Mouse (Mus musculus) 3T3-L1 (cell line): ENCODE measurements around the gene Trpm8.

Experiments
- DNase-seq: peaks from one replicate; pipeline ENCODE4 v3.0.0-alpha.2; 2015; ENCODE audit warnings: low read depth, low spot score

The Trpm8 gene

DNA sequence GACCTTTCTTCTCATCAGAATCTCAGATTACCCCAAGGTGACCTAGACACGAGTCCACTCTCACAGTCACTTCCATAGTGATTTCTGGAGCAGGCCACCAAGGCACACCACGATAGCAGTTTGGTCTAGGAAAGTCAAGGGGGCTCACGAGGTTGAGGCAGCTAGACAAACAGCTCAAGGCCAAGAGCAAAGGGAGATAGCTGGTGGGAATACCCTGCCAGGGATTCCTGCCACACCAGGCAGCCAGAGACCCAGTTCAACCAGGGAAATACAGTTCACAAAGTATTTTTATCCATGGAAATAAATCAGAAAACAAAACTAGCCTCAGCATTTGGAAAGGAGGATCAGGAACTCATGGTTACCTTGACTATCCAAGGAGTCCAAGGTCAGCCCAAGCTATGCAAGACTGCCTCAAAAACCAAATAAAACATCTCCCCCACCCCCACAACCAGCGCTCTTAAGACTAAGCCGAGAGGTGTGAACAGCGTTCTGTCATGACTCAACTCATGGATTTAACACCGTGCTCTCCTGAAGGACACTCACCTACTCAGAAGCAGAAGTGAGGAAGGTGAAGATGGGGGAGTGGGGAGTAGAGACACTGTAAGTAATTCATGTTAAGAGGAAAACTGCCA is 13.1 kb upstream of the Trpm8 start:
- no peak for DNase-seq

DNA sequence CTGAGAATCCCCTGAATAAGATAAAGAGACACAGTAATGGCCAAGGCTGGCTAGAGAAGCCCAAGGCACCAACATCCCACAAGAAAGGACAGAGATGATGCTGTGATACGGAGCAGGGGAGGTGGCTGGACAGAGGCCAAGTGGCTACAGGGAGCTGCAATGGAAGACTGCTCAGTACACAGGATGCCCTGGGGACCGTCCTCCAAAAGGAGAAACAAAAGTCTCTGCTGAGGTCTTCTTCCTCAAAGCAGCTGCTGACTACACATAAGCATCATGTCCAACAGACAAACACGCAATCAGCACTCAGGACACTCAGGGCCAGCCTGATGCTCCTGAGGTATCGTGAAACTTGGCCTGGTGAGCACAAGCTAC is 12.6 kb upstream of the Trpm8 start:
- no peak for DNase-seq

DNA sequence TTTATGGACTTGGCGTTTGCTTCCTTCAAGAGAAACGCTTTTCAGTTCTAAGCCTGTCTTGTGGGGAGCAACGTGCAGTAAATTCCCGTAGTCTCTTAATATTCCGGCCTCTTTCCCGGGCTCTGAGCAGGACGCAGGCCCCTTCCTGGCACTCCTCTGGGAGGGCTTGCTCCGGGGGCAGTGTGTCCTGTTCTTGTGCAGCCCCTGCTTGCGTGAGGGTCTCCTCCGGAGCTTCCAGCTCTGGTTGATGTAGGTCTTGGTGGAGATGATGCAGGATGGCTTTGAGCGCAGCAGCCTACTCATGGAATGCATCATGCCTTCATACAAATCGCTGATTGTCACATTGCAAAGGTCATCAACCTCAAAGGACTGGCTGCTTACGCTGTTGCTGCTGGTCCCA is 11.3 kb upstream of the Trpm8 start:
- DNase-seq = no peak

DNA sequence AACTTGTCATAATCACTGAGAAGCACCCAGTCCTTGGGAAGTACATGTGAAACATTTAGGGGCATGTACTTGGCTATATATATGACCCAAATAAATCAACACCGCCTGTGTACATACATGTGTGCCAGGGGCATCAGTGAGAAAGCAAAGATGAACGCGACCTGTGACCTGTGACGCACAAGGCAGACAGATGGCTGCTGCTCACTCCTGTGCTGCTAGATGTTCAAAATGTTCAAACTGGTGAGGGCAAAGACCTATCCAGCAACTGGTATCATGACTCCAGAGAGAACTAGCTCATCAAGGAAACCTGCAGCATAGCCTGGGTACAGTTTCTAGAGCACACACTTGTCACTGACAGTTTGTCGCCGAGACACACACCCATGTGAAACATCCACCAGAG is 10.0 kb upstream of the Trpm8 start:
- DNase-seq = no peak

DNA sequence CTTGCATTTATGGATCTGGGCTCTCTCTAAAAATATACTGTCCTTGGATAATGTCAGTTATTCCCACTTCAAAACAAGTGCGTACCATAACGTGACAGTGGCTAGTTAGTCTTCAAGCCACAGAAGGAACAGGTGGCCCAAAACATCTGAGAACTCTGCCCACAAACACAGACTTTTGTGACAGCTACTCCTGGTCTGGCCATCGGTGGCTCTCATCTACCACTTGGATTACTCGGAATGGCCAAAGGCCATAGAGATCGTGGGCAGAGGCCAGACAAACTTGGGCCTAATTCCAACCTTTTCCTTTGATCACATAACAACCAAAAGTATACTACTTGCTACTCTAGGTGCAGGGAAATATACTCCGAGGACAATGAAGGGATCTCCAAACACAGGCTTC is 9.4 kb upstream of the Trpm8 start:
- no peak for DNase-seq

DNA sequence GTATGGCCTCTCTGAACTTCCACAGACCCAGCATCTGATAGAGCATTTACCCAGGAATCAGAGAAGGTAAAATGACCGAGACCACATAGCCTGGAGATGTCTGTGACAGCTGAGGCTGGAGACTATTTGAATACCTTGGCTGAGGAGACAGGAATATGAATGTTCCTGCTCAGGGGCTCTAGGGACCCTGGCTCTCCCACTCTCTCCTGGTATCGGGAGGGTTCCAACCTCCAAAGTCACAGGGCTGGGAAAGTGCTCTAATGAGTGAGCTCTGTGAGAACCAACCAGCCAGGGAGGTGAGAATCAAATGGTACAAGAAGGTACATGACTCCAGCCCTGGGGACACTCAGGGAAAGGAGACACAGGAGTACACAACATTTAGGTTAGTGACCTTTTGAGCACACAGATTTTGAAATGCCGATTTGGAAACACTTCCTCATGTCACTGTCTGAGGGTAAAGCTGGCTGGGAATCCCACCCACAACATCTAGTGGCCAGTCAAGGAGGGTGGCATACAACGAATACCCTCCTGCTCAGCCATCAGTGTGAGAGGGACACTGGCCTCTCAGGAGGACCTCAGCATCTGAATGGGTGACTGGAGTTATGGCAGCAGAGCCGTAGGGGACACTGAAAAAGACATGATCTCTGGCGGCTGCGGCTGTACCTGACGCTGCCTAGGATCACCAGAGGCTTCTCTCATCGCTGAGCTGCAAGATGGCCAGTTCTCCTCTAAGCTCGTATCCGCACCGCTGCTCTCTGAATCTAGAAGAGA is 7.7 kb upstream of the Trpm8 start:
- DNase-seq = no peak

DNA sequence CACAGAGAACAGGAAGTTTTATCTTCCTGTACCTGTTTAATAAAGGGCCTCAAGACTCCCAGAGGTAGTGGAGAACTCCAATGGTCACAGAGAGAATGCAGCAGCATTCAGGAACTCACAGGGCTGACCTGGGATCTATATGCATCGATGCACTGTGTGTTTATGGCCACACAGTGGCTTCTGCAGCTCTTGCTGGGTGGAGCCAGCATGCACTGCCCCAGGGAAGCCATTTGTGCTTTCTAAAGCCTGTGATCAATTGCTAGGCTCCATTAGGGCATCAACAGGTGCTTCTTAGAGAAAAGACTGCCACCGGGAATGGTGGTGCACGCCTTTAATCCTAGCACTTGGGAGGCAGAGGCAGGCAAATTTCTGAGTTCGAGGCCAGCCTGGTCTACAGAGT is 4.6 kb upstream of the Trpm8 start:
- no peak for DNase-seq

DNA sequence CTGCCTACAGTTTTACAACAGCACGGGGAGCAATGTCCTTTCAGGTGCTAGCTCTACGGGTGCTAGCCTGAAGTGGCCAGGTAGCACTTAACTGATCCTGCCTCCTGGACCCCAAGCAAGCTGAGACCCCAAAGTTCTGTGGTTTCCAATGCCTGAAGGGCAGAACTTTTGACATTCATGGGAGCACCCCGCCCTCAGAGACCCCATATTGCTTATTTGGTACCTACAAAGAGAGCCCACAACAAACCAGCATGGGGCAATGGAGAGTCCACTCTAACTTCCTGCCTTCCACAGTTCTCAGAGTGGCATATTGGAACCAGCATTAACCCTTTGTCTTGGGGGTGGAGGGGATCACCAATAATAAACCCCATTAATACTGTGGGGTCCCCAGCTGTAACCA is 4.1 kb upstream of the Trpm8 start:
- no peak for DNase-seq

DNA sequence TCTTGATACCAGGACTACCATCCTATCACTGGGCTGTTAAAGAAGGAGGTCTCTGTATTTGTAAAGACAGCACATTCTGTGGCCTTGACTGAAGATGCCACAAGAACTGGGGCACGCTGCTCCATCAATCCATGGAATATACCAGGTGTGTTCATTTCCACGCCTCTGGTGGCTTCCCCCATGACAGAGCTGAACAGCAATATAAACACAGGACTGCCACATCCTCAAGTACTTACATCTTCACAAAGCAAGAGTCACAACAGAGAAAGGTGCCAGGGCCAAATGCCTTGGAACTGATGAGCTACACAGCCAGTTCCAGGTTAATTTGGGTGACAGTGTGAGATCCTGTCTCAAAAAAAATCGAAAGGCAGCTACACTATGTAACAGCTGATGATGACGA is 3.6 kb upstream of the Trpm8 start:
- DNase-seq = no peak

DNA sequence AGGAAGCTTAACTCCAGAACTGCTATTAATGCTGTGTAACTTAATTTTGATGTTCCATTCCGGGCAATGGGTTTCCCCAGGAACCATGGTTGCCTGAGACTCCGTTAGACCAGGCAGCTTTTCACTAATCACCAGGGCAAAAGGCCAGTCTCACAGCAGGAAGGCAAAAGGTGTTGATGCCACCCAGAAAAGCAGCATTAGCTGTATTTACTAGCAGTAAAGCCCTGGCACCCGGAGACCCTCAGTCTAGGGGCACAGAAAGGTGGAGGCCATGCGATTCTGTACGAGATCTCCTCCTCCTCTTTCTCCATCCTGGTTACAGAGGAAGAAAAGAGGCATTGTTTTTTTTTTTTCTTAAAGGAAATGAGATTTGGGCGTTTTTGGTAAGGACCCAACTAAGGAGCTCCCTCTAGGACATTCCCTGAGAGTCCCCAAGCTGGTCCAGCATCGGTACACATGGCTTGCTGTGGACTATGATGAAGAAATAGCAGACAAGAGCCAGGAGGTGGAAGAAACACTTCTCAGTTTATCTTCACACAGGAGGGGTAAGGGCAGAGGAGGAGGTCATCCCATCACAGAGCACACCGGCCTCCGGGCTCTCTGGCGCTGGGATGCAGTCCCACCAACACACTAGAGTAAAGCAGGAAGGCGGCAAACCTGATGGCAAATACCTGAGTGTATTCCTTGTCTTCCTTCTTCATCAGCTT is 2.9 kb upstream of the Trpm8 start:
- DNase-seq = no peak

DNA sequence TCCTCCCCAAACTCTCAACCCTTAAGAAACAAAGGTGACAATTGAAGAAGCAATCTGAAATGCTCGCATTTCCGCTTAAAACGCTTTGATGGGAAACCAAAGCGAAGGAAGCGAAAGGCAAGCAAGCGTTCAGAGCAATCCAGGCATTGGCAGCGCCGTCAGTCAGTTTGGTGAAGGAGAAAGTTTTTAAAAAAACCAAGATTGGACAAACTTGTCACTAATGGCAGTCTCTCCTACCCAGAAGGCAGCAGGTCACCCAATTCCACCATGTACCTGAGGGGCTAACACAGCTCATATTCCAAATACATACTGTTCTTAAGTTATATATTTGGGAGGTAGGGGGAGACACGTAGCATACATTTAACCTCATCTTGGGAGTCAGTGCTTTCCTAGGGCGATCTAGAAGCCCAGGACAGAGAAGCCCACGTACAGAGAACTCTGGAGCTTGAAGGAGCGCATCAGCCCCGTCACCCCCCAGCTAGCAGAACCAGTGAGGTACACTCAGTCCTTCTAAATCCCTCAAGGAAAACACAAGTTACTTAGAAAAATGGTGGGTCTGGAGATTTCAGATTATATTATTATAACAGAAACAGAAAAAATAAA is 2.3 kb upstream of the Trpm8 start:
- DNase-seq = no peak

DNA sequence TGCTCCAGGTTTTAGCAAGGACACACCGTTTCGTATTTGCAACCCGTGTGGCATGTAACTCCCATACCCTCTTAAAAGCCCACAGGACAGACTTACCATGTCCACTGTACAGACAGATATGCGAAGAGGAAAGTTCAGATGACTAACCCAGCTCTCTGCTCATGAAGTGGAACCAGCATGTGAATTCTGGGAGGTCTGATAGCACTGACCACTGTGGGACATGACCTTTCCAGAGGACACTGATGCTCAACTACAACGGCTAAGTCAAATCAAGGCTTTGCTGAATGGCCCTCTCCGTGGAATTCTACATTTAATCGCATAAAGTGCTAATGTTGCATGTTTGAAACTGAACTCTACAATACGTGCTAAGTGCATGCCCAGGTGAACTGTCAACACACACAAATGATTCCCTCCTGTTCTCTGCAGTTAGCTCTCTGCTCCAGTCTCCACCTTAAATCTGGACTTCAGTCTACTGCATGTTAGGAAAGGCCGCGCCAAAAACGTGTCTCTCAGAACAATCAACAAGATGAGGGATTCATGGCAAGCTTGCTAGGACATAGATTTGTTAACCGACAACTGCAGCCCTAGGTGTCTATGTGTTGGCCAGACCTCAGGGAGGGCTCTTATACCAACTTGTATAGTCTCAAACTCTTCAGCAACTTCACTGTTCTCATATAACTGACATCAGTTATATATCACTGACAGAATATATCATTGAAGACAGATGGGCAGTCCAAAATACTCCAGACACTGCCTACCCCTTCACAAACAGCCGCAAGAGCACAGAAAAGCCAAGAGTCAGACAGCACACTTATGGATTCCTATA is 1.6 kb upstream of the Trpm8 start:
- no peak for DNase-seq

DNA sequence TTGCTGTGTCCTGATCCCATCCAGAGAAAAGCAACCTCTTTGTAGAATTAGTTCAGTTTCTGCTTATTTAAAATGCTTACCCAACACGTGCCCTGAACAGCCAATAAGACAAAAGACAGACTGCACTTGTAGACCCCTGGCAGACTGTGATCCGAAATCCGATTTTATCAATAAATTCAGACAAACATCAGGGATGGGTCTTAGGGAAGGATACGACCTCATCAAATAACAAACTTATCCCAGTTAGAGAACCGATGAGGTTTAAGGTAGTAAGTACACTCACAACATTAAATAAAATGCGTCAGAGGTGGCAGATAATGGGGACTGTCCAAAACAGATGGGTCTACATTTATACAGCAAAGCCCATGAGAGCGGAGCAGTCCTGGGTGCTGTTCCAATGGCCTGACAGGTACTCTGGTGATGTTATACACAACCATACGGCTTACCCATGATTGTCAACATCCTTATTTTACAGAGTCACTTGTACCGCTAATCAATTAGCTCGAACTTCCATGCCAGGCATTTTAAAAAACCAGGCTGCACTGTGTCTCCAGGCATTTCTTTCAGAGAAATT is 850 bp upstream of the Trpm8 start:
- DNase-seq = no peak

DNA sequence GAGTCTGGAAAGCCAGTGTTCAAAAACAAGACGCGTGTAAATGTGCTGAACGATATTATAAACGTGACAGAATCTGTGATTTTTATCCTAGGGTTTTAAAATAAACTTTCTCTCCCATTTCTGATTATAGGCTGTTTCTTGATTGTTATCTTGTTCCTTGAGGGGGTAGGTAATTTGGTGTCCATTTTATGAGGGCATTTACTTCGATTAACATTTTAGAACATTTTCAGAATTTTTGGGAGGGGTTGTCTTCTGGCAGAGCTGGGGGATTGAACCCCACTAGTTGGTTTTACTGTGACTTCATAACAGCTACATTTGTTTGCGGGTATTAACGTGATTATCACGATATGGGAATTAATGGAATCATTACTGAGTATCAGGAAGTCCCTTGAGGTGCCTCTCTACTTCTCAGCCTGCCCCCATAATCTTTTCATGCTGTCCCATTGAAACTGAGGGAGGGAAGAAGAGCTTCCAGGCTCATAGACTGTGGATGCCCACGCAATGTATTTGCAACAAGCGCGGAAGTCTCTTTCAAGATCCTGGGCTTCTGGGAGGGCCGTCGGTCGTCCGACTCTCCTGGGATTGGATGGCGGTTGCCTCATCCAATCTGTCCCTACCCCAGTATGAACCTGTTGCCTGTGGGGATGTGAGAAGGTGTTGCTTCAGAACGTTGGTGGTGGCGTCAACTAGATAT is 504 bp downstream of the Trpm8 start:
- DNase-seq = no peak

DNA sequence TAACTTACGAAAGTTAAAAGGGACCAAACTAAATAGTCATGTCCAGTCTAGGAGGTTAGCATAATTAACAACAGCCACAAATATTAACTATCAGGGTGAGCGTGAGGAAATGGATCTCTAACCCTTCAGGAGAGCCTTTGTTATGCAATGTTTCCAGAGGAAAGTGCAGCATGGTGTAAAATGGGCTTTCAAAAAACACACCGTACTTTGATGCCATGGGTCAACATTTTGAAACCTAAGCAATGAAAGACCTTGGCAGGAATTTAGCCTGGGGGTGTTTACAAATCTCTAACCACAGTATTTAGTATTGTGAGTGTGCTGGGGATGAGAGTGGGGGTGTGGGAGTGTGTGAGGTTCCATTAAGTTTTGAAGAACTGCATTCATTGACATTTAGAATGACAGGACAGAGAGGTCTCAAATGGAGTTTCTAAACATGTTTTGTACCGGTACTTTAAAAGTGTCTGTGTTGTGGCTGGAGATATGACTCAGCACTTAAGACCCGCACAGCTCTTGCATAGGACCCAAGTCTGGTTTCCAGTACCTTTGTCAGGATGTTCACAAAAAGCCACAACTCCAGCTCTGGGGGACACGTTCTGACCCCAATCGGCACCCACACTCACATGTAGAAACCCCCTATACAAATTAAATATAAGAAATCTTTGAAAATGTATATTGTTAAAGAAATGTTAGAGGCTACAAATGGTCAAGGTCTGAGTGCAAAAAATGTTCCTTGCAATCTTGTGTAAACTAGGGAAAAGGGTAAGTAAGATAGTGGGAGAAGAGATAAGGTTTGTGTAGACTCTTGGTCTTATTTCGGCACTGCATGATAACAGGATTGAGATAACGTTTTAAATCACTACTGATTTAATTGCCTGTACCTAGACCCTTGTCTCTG is 1.9 kb downstream of the Trpm8 start:
- peak; percentile 83 for DNase-seq

DNA sequence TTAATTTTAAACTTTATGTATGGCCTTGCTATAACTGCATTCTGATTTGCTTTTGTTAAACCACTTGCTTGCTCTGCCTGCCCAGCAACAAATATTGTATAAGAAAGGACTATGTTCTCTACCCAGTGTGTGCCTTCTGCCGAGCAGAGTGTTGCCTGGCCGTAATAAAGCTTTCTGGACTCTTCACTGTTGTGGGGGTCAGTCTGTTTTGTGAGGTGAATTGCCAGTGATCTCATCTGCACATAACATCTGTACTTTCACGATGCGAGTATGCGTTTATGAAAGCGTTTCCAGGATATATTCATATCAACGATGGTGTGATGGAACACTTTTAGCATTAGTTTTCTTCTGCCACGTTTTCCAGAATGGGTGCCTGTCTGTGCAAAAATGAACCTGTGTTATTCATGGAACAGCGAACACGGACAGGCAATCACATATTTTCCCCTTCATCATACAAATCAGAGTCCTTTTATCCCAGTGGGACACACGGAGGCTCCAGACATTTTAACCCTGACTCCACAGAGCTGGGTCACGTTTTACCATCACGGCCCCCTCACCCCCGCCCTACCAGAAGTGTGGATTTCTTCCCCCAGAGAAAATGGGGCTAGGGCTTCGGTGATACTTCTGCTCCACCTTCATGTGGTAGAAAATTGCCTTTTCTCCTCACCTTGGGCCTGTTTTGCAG is 2.7 kb downstream of the Trpm8 start:
- no peak for DNase-seq

DNA sequence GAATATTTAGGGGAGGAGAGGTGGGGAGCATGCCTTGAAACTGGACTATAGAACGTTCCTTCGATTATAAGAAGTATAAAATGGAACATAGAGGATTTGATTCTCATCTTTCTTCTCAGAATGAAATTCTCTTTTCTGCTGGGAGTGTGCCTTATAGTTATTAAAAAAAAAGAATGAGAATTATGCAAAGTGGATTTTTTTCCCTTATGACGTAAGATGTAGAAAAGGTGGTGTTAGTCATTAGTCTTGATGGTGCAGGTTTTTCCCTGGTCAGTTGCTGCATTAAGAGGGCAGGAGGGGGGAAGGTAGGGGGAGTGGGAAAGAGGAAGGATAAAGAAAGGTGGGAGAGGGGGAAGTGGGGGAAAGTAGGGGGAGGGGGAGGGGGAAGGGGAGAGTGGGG is 4.8 kb downstream of the Trpm8 start:
- DNase-seq = no peak

DNA sequence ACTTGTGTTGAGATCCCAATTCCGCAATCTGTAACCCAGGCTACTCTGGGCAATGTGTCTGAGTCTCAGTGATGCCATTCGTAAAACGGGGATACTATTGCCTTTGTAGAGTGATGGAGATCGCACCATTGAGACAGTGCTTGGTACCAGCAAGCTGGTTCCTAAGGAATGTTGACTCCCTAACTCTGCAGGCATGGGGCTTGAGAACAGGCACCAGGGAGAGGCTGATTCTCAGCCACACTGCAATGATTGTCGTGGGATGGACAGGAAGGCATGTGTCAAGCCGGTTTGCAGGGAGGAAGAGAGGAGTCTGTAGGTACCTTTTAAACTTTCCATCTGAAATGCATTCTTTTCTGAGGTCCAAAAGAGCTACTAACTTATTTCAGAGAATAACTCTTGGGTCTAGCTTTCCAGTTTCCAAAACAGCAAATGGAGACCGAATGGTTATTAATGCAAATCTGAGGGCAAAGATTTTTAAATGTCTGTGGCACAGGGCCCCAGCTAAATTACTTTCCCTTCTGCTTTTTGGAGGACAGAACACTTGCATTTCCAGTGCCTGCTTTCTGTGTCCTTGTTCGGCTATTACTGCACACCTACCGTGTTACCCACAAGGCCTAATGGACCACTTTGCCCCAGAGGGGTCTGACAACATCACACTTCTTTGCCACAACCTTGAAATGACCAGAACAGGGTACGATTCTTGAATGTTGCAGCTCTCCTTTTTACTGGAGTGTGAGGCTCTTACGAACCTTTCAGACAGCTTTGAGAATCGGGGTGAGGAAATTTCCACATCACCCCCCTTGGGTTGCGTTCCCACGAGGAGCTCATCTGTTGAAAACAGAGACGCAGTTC is 6.1 kb downstream of the Trpm8 start:
- no peak for DNase-seq
